Mouse (Mus musculus): ENCODE results near the gene Vmn2r37.
"Not testable (repeated sequence)": the region's sequence is repeated elsewhere in the genome, so short reads cannot be mapped to it uniquely, and the experiment has no call there.

Vmn2r37 gene

DNA sequence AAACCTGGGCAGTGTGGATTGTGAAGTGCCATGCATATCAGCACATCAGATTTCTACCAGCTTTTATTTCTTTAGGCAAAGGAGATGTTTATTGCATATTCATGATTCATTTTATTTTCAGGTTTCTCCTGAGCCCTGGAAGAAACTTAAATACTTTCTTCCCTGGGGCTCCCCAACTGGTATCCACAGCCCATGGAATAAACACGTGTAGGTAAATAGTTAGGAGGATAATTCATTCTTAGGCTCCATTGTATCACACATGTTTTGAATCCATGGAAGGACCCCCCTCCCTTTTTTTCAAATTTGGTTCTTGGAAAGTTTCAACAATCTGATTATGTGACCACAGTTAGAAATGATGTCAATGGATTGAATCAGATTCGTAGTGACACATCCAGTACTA, at the start of gene Vmn2r37:
Gene Vmn2r37 (minus strand): TSS at position 101 of the 400 bp plus-strand sequence.
- DNase-seq (ENCODE audit: low read depth, low spot score): not testable (repeated sequence)
